Mouse (Mus musculus) brain, embryonic 14.5 days (tissue): ENCODE measurements around the gene Pde4d.

Experiments used
- CTCF ChIP-seq: fragments of 200-500 bp; IDR thresholded peaks from 2 replicates; pipeline ENCODE4 v1.5.1; 2012; ENCODE audit warnings: inconsistent platforms, mild to moderate bottlenecking, moderate library complexity, borderline replicate concordance; ENCODE audit not compliant: insufficient read depth, insufficient read length; ENCODE audit errors: extremely low read depth
- POLR2A ChIP-seq: fragments of 200-500 bp; IDR thresholded peaks from 2 replicates; pipeline ENCODE4 v1.6.1; 2012; ENCODE audit warnings: mild to moderate bottlenecking, inconsistent platforms, borderline replicate concordance; ENCODE audit not compliant: poor library complexity, insufficient read depth, insufficient read length, severe bottlenecking; ENCODE audit errors: extremely low read depth

GRCm38 (mm10) chr13:108541488-108541887 lies 91.7 kb downstream of the Pde4d start:
- TF ChIP-seq CTCF (no peak), POLR2A (no peak)
